Mouse (Mus musculus): ENCODE results near the gene Hsd3b1. TPM values are rescaled to one million over a fixed set of nuclear protein-coding genes. Genes with fewer than 3 reads are reported as not detected.

Hsd3b1 gene
- polyA plus RNA-seq, 1 experiment from 2014 or later = 0.57 TPM

DNA sequence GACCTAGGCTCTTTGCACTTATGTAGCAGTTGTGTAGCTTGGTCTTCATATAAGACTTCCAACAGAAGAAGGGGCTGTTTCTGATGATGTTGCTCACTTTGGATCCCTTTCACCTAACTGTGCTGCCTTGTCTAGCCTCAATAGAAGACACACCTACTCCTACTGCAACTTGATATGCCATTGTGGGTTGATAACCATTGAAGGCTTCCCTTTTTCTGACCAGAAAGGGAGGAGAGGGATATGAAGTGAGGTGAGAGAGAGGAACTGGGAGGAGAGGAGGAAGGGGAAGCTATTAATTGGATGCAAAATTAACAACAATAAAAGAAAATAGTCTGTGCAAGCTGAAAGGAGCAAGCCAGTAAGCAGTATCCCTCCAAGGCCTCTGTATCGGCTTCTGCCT is 3.2 kb upstream of the Hsd3b1 start:
- WGBS = 95% methylated on average over 1 of the region's 1 CpGs
- Histone ChIP-seq H3K27ac (ENCODE audit: low read depth, low read length) (no peak overlapping the region), H3K9me3 (ENCODE audit: control insufficient read depth, low read length) (no peaks in the 10 kb centered on the region), H3K27me3 (ENCODE audit: control insufficient read depth, insufficient read depth, low read length) (no peaks in the 10 kb centered on the region), H3K9ac (ENCODE audit: low read length) (no peak overlapping the region), H3K4me1 (ENCODE audit: control insufficient read depth, insufficient read depth, low read length) (no peaks in the 10 kb centered on the region), H3K4me2 (no peak overlapping the region), H3K4me3 (ENCODE audit: low read depth, low read length) (no peak overlapping the region), H3K36me3 (ENCODE audit: control insufficient read depth, insufficient read depth, low read length) (no peaks in the 10 kb centered on the region)
- DNase-seq (ENCODE audit: low spot score, missing footprints) (no peak), ATAC-seq (ENCODE audit: low FRiP score) (no peak)

DNA sequence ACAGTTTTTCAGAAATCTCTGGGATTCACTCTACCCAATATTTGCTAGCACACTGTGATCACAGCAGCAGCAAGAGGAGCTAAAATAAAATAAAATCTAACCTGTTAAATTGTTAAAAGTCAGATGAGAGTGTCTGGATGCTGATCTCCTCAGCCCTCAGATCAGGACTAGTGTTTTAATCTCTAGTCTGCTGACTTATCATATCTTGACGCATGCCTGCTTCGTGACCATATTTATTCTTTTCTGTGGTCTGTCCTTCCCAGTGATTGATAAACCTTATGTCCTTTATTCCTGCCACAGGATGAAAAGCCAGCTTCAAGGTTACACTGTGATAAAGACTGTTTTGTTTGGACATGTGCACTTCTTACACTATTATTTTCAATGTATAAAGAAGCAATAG is 1.5 kb downstream of the Hsd3b1 start:
- H3K27ac ChIP-seq (ENCODE audit: low read depth, low read length) = no peak overlapping the region
- no peak overlapping the region for H3K9ac ChIP-seq (ENCODE audit: low read length)
- DNase-seq (ENCODE audit: low spot score, missing footprints) (no peak), ATAC-seq (ENCODE audit: low FRiP score) (no peak)
- H3K4me1 ChIP-seq (ENCODE audit: control insufficient read depth, insufficient read depth, low read length) = no peaks in the 10 kb centered on the region
- H3K4me3 ChIP-seq (ENCODE audit: low read depth, low read length) = no peak overlapping the region
- H3K9me3 ChIP-seq (ENCODE audit: control insufficient read depth, low read length) = no peaks in the 10 kb centered on the region
- H3K4me2 ChIP-seq = no peak overlapping the region
- H3K36me3 ChIP-seq (ENCODE audit: control insufficient read depth, insufficient read depth, low read length) = no peaks in the 10 kb centered on the region
- no peaks in the 10 kb centered on the region for H3K27me3 ChIP-seq (ENCODE audit: control insufficient read depth, insufficient read depth, low read length)
- WGBS = 84% methylated on average over 2 of the region's 2 CpGs

DNA sequence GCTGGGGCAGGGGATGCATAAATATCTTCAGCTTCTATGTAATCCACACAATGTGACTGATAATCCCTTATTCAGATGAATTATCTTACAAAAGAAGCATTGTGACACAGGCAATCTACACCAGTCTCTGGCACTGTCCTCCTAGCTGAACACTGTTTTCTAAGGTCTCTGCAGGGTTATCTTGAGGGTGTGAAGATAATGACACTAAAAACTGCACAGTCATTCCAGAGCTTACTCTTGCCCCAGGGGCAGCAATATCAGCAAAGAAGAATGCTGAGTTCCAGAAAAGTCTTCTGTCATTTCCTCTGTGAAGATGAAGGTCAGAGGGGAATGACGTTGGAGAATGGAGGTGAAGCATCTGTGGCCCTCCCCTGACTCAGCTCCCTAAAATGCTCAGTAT is 2.7 kb downstream of the Hsd3b1 start:
- Histone ChIP-seq H3K27me3 (ENCODE audit: control insufficient read depth, insufficient read depth, low read length) (no peaks in the 10 kb centered on the region), H3K4me3 (ENCODE audit: low read depth, low read length) (no peak overlapping the region), H3K27ac (ENCODE audit: low read depth, low read length) (no peak overlapping the region), H3K4me1 (ENCODE audit: control insufficient read depth, insufficient read depth, low read length) (no peaks in the 10 kb centered on the region), H3K9me3 (ENCODE audit: control insufficient read depth, low read length) (no peaks in the 10 kb centered on the region), H3K4me2 (no peak overlapping the region), H3K36me3 (ENCODE audit: control insufficient read depth, insufficient read depth, low read length) (no peaks in the 10 kb centered on the region), H3K9ac (ENCODE audit: low read length) (no peak overlapping the region)
- DNase-seq (ENCODE audit: low spot score, missing footprints) (no peak), ATAC-seq (ENCODE audit: low FRiP score) (no peak)
- WGBS = 91% methylated on average over 1 of the region's 1 CpGs

DNA sequence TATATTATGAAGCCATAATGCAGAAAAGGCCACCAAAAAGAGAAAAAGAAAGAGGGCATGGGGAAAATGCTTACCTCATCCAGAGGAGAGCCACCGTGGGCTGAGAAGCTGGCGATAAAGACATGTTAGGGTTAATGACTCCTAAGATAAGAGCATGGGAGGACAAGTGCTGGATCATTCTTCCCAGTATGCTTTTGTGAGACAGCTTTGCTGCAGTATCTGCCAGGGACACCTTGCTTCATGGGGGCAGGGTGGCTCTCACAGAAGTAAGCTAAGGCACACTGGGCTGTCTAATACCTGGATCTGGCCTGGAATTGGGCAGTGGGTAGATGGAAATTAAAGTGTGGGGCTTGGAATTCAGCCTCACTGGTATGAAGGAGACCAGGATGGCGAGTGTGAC is 4.4 kb downstream of the Hsd3b1 start:
- Histone ChIP-seq H3K27me3 (ENCODE audit: control insufficient read depth, insufficient read depth, low read length) (no peaks in the 10 kb centered on the region), H3K36me3 (ENCODE audit: control insufficient read depth, insufficient read depth, low read length) (no peaks in the 10 kb centered on the region), H3K9ac (ENCODE audit: low read length) (no peak overlapping the region), H3K9me3 (ENCODE audit: control insufficient read depth, low read length) (no peaks in the 10 kb centered on the region), H3K27ac (ENCODE audit: low read depth, low read length) (no peak overlapping the region), H3K4me3 (ENCODE audit: low read depth, low read length) (no peak overlapping the region), H3K4me1 (ENCODE audit: control insufficient read depth, insufficient read depth, low read length) (no peaks in the 10 kb centered on the region), H3K4me2 (no peak overlapping the region)
- no peak for DNase-seq (ENCODE audit: low spot score, missing footprints)
- ATAC-seq (ENCODE audit: low FRiP score) = no peak
- WGBS = 81% methylated on average over 3 of the region's 3 CpGs

DNA sequence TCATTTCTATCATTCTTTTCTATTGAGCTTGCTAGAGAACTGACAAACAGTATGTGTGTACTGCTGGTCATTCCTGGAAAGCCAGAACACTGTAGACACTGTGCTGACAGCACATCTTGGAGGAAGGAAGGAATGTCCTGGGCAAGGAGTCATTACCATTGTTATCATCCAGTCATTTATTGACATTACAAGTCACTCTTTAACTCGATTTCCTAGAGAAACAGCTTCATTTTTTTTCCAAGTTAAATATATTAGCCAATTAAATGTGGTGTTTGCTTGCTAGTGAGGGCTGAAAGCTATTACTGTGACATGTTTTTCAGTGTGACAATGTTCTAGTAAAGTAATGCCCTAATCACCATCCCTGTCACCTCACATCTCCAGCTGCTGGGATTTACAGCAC is 5.9 kb downstream of the Hsd3b1 start:
- no peak overlapping the region for H3K4me3 ChIP-seq (ENCODE audit: low read depth, low read length)
- no peak overlapping the region for H3K27ac ChIP-seq (ENCODE audit: low read depth, low read length)
- no peaks in the 10 kb centered on the region for H3K36me3 ChIP-seq (ENCODE audit: control insufficient read depth, insufficient read depth, low read length)
- no peaks in the 10 kb centered on the region for H3K4me1 ChIP-seq (ENCODE audit: control insufficient read depth, insufficient read depth, low read length)
- no peak for ATAC-seq (ENCODE audit: low FRiP score)
- no peak overlapping the region for H3K4me2 ChIP-seq
- H3K9me3 ChIP-seq (ENCODE audit: control insufficient read depth, low read length) = no peaks in the 10 kb centered on the region
- no peaks in the 10 kb centered on the region for H3K27me3 ChIP-seq (ENCODE audit: control insufficient read depth, insufficient read depth, low read length)
- no peak for DNase-seq (ENCODE audit: low spot score, missing footprints)
- 57% methylated on average over 1 of the region's 1 CpGs for WGBS
- no peak overlapping the region for H3K9ac ChIP-seq (ENCODE audit: low read length)

DNA sequence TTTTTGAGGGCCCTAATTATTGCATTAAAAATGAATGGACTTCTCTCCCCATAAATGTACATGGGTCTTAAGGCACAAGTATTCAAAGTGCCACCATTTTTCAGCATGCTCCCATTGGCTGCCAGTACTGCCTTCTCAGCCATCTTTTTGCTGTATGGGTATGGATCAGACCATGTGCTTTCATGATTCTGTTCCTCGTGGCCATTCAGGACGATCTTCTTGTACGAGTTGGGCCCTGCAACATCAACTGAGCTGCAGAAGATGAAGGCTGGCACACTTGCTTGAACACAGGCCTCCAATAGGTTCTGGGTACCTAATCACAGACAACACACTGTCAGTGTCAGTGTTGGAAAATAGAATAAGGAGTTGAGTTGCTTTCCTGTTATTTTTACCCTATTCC is 6.5 kb downstream of the Hsd3b1 start:
- no peaks in the 10 kb centered on the region for H3K27me3 ChIP-seq (ENCODE audit: control insufficient read depth, insufficient read depth, low read length)
- no peak overlapping the region for H3K4me2 ChIP-seq
- 88% methylated on average over 3 of the region's 3 CpGs for WGBS
- no peak for DNase-seq (ENCODE audit: low spot score, missing footprints)
- H3K4me3 ChIP-seq (ENCODE audit: low read depth, low read length) = no peak overlapping the region
- no peaks in the 10 kb centered on the region for H3K36me3 ChIP-seq (ENCODE audit: control insufficient read depth, insufficient read depth, low read length)
- no peak overlapping the region for H3K9ac ChIP-seq (ENCODE audit: low read length)
- no peaks in the 10 kb centered on the region for H3K4me1 ChIP-seq (ENCODE audit: control insufficient read depth, insufficient read depth, low read length)
- no peaks in the 10 kb centered on the region for H3K9me3 ChIP-seq (ENCODE audit: control insufficient read depth, low read length)
- H3K27ac ChIP-seq (ENCODE audit: low read depth, low read length) = no peak overlapping the region
- ATAC-seq (ENCODE audit: low FRiP score) = no peak

DNA sequence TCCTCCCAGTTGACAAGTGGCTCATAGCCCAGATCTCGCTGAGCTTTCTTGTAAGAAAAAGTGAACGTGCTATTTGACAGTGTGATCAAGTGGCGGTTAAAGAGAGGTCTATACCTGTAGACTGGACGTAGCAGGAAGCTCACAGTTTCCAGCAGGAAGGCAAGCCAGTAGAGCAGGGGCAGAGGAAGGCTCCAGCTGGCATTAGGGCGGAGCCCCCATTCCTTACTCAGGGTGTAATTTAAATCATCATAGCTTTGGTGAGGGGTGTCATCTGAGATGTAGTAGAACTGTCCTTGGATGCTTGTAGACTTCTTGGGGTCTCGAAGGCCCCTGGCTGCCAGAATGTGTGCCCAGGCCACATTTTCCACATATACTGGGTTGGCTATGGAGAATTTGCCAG is 7.0 kb downstream of the Hsd3b1 start:
- ATAC-seq (ENCODE audit: low FRiP score) (no peak), DNase-seq (ENCODE audit: low spot score, missing footprints) (no peak)
- no peak overlapping the region for H3K9ac ChIP-seq (ENCODE audit: low read length)
- no peaks in the 10 kb centered on the region for H3K4me1 ChIP-seq (ENCODE audit: control insufficient read depth, insufficient read depth, low read length)
- 92% methylated on average over 6 of the region's 6 CpGs for WGBS
- H3K27me3 ChIP-seq (ENCODE audit: control insufficient read depth, insufficient read depth, low read length) = no peaks in the 10 kb centered on the region
- no peak overlapping the region for H3K4me2 ChIP-seq
- no peaks in the 10 kb centered on the region for H3K36me3 ChIP-seq (ENCODE audit: control insufficient read depth, insufficient read depth, low read length)
- H3K4me3 ChIP-seq (ENCODE audit: low read depth, low read length) = no peak overlapping the region
- H3K27ac ChIP-seq (ENCODE audit: low read depth, low read length) = no peak overlapping the region
- H3K9me3 ChIP-seq (ENCODE audit: control insufficient read depth, low read length) = no peaks in the 10 kb centered on the region

DNA sequence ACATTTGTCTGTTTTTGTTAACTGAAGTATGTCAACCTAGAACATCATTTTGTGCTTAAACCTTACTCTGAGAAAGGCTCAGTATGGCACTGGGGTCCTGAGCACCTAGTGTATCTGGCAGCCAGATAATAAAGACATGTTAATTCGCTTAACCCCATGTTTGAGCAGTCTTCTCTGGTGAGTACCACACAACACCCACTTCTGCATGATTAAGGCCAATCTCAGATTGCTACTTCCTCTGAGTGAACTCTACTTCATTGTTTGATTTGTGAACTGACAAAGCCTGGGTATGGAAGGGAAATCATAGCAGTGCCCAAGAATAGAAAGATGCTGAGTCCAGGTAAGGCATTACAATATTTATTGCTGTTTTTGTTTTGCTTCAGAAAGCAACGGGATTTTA is 7.7 kb downstream of the Hsd3b1 start:
- Histone ChIP-seq H3K27me3 (ENCODE audit: control insufficient read depth, insufficient read depth, low read length) (no peaks in the 10 kb centered on the region), H3K36me3 (ENCODE audit: control insufficient read depth, insufficient read depth, low read length) (no peaks in the 10 kb centered on the region), H3K9ac (ENCODE audit: low read length) (no peak overlapping the region), H3K4me2 (no peak overlapping the region), H3K9me3 (ENCODE audit: control insufficient read depth, low read length) (no peaks in the 10 kb centered on the region), H3K4me3 (ENCODE audit: low read depth, low read length) (no peak overlapping the region), H3K27ac (ENCODE audit: low read depth, low read length) (no peak overlapping the region), H3K4me1 (ENCODE audit: control insufficient read depth, insufficient read depth, low read length) (no peaks in the 10 kb centered on the region)
- 84% methylated on average over 2 of the region's 2 CpGs for WGBS
- DNase-seq (ENCODE audit: low spot score, missing footprints) (no peak), ATAC-seq (ENCODE audit: low FRiP score) (no peak)

DNA sequence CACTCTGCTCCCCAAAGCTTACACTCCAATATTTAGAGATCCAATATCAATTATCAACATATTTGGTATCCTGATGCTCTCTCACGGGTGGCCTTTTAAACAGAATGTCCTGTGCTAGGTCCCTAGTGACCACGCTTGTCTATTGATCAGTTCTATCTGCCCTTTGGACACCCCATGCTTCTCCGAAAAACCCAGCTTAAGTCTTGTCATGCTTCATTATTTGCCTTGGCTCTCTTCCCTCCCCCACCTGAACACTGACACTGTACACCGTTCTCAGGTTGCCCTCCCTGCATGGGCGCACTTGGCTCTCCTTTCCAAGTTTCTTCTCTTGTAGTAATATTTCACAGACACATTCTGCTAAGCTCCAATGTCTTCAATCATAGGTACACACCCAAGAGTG is 9.3 kb downstream of the Hsd3b1 start:
- H3K27me3 ChIP-seq (ENCODE audit: control insufficient read depth, insufficient read depth, low read length) = no peaks in the 10 kb centered on the region
- H3K36me3 ChIP-seq (ENCODE audit: control insufficient read depth, insufficient read depth, low read length) = no peaks in the 10 kb centered on the region
- no peak for ATAC-seq (ENCODE audit: low FRiP score)
- H3K4me1 ChIP-seq (ENCODE audit: control insufficient read depth, insufficient read depth, low read length) = no peaks in the 10 kb centered on the region
- H3K9ac ChIP-seq (ENCODE audit: low read length) = no peak overlapping the region
- H3K9me3 ChIP-seq (ENCODE audit: control insufficient read depth, low read length) = no peaks in the 10 kb centered on the region
- DNase-seq (ENCODE audit: low spot score, missing footprints) = no peak
- WGBS = 88% methylated on average over 5 of the region's 5 CpGs
- no peak overlapping the region for H3K27ac ChIP-seq (ENCODE audit: low read depth, low read length)
- H3K4me3 ChIP-seq (ENCODE audit: low read depth, low read length) = no peak overlapping the region
- H3K4me2 ChIP-seq = no peak overlapping the region

DNA sequence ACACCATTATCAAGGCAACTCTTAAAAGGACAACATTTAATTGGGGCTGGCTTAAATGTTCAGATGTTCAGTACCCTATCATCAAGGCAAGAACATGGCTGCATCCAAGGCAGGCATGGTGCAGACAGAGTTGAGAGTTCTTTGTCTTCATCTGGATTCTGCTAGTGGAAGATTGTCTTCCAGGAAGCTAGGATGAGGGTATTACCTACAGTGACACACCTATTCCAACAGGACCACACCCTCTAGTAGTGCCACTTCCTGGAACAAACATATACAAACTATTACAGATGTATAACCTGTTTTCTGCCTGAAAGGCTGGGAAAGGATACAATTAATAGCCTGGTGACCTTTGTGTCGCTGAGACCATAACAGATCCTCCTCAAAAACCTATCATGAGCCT is 10.7 kb downstream of the Hsd3b1 start:
- Histone ChIP-seq H3K36me3 (ENCODE audit: control insufficient read depth, insufficient read depth, low read length) (no peaks in the 10 kb centered on the region), H3K4me2 (no peak overlapping the region), H3K9ac (ENCODE audit: low read length) (no peak overlapping the region), H3K27ac (ENCODE audit: low read depth, low read length) (no peak overlapping the region), H3K4me1 (ENCODE audit: control insufficient read depth, insufficient read depth, low read length) (no peaks in the 10 kb centered on the region), H3K27me3 (ENCODE audit: control insufficient read depth, insufficient read depth, low read length) (no peaks in the 10 kb centered on the region), H3K4me3 (ENCODE audit: low read depth, low read length) (no peak overlapping the region), H3K9me3 (ENCODE audit: control insufficient read depth, low read length) (no peaks in the 10 kb centered on the region)
- DNase-seq (ENCODE audit: low spot score, missing footprints) (no peak), ATAC-seq (ENCODE audit: low FRiP score) (no peak)
- WGBS = 86% methylated on average over 1 of the region's 1 CpGs

Measured in midbrain, embryonic 11.5 days (tissue).